Mouse (Mus musculus) kidney, adult 8-10 months (tissue): ENCODE measurements around the gene Col24a1.
A peak's percentile ranks its signal among the peaks of the same experiment; 100 is the strongest.
"Not testable (repeated sequence)": the region's sequence is repeated elsewhere in the genome, so short reads cannot be mapped to it uniquely, and the experiment has no call there.

Experiments
- DNase-seq, 2 experiments: peaks; one replicate each; pipeline ENCODE4 v3.0.0; 2022

The Col24a1 gene

GRCm38 (mm10) chr3:145356865-145357487 lies 64.7 kb downstream of the Col24a1 start:
- DNase-seq: no peak

- no peak for DNase-seq
Measured at GRCm38 (mm10) chr3:145365227-145365626, 73.0 kb downstream of the Col24a1 start.

GRCm38 (mm10) chr3:145367176-145367717 lies 75.0 kb downstream of the Col24a1 start:
- DNase-seq: no peak

GRCm38 (mm10) chr3:145376298-145376697 lies 84.0 kb downstream of the Col24a1 start:
- no peak for DNase-seq

- no peak for DNase-seq
Measured at GRCm38 (mm10) chr3:145383095-145383494, 90.8 kb downstream of the Col24a1 start.

- no peak for DNase-seq
Measured at GRCm38 (mm10) chr3:145386434-145386833, 94.2 kb downstream of the Col24a1 start.

- no peak for DNase-seq
Measured at GRCm38 (mm10) chr3:145390681-145391080, 98.4 kb downstream of the Col24a1 start.

GRCm38 (mm10) chr3:145391986-145392659 lies 99.9 kb downstream of the Col24a1 start:
- DNase-seq: no peak

GRCm38 (mm10) chr3:145399173-145399572 lies 106.9 kb downstream of the Col24a1 start:
- DNase-seq: no peak

GRCm38 (mm10) chr3:145402257-145402656 lies 110.0 kb downstream of the Col24a1 start:
- DNase-seq: no peak

- DNase-seq: no peak
Measured at GRCm38 (mm10) chr3:145402994-145403393, 110.7 kb downstream of the Col24a1 start.

GRCm38 (mm10) chr3:145408045-145408444 lies 115.8 kb downstream of the Col24a1 start:
- DNase-seq: peak; percentile 1 to 40

- DNase-seq: no peak
Measured at GRCm38 (mm10) chr3:145412137-145412536, 119.9 kb downstream of the Col24a1 start.

- no peak for DNase-seq
Measured at GRCm38 (mm10) chr3:145414362-145414761, 122.1 kb downstream of the Col24a1 start.

- DNase-seq: no peak
Measured at GRCm38 (mm10) chr3:145417809-145418208, 125.5 kb downstream of the Col24a1 start.

- no peak for DNase-seq
Measured at GRCm38 (mm10) chr3:145420421-145420820, 128.1 kb downstream of the Col24a1 start.

GRCm38 (mm10) chr3:145422044-145422443 lies 129.8 kb downstream of the Col24a1 start:
- no peak for DNase-seq

GRCm38 (mm10) chr3:145438352-145438751 lies 146.1 kb downstream of the Col24a1 start:
- DNase-seq: peak; percentile 32 to 36

GRCm38 (mm10) chr3:145439086-145439485 lies 146.8 kb downstream of the Col24a1 start:
- no peak for DNase-seq

GRCm38 (mm10) chr3:145440993-145441392 lies 148.7 kb downstream of the Col24a1 start:
- no peak for DNase-seq

GRCm38 (mm10) chr3:145442268-145442667 lies 150.0 kb downstream of the Col24a1 start:
- DNase-seq: peak; percentile 22 to 26

GRCm38 (mm10) chr3:145443167-145443566 lies 150.9 kb downstream of the Col24a1 start:
- DNase-seq: not testable (repeated sequence)

GRCm38 (mm10) chr3:145457039-145457438 lies 164.8 kb downstream of the Col24a1 start:
- DNase-seq: no peak

GRCm38 (mm10) chr3:145462351-145462750 lies 170.1 kb downstream of the Col24a1 start:
- peak; percentile 12 to 15 for DNase-seq
